In the genomic region with DNA sequence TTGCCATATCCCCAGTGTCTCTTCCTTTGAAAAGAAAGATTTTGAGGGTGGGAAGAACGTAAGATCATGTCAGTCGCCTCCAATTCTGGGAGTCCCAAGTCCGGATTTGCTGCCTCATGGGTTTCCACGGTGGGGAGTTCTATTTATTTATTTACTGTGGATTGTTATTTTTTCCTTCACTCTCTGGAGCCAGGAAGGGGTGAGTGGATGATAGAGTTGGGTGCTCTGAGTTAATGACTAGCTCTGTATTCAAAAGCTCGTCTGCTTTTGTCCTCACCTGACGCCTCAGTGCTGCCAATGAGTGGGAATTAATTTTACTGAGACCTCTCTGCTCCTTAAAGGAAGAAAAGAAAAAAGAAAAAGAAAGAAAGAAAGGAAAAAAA, we compare ENCODE assay signal across 20 mouse cellular contexts.
DNase-seq lines count a peak whose midpoint lies in the region; ATAC-seq and TF ChIP-seq lines count a peak whose summit lies in the region.
"Had no signal": no experiment of that assay in that cellular context is flagged by ENCODE, and none has a peak within 500 bp of the region (broad histone marks: within the 10 kb centered on the region; RNA-seq: fewer than 3 reads in every experiment).

No protein-coding gene starts in this region.

- no peak overlapping the region for H3K4me2 ChIP-seq in forebrain, embryonic 15.5 days (replicated peaks)
- no peak overlapping the region for H3K4me2 ChIP-seq in forebrain, postnatal 0 days (ENCODE audit: low read depth)
- no peak overlapping the region for H3K4me2 ChIP-seq in kidney, embryonic 14.5 days (replicated peaks; ENCODE audit: low read depth, low read length)
- H3K4me2 ChIP-seq in kidney, postnatal 0 days (ENCODE audit: low read length) = no peak overlapping the region
- no peak overlapping the region for H3K4me2 ChIP-seq in intestine, postnatal 0 days (replicated peaks; ENCODE audit: low read depth)
- H3K4me2 ChIP-seq in neural tube, embryonic 15.5 days = no peak overlapping the region
- H3K4me2 ChIP-seq: heart, embryonic 12.5 days had no signal

- ATAC-seq in forebrain, embryonic 15.5 days (replicated peaks) = peak; percentile 30; the same call in 1 of the 2 replicates
- no peak; the same call in 1 of the 2 replicates for ATAC-seq in forebrain, postnatal 0 days
- ATAC-seq in kidney, embryonic 14.5 days (ENCODE audit: low FRiP score, low TSS enrichment) = peak; percentile 58; the same call in 1 of the 2 replicates
- no peak for ATAC-seq in kidney, postnatal 0 days (replicated peaks; ENCODE audit: low FRiP score, low read depth)
- ATAC-seq in intestine, postnatal 0 days = no peak
- no peak for ATAC-seq in neural tube, embryonic 15.5 days (ENCODE audit: low FRiP score)

- no peak overlapping the region for H3K9ac ChIP-seq in forebrain, embryonic 15.5 days (replicated peaks)
- H3K9ac ChIP-seq in forebrain, postnatal 0 days = no peak overlapping the region
- no peak overlapping the region for H3K9ac ChIP-seq in kidney, embryonic 14.5 days (ENCODE audit: low read depth, low read length)
- no peak overlapping the region for H3K9ac ChIP-seq in kidney, postnatal 0 days (ENCODE audit: low read depth, low read length)
- H3K9ac ChIP-seq in intestine, postnatal 0 days (ENCODE audit: low read depth, low read length) = no peak overlapping the region
- no peak overlapping the region for H3K9ac ChIP-seq in neural tube, embryonic 15.5 days (replicated peaks)
- H3K9ac ChIP-seq: forebrain, embryonic 13.5 days; heart, embryonic 12.5 days; hindbrain, embryonic 14.5 days had no signal

- TF ChIP-seq CTCF in forebrain, postnatal 0 days (IDR thresholded peaks at IDR 0.05; ENCODE audit: low read depth) = no peak
- TF ChIP-seq CTCF in kidney, postnatal 0 days (IDR thresholded peaks at IDR 0.05; ENCODE audit: low read depth) = no peak
- TF ChIP-seq CTCF in intestine, postnatal 0 days (IDR thresholded peaks at IDR 0.05; ENCODE audit: low read depth) = no peak

- no peaks in the 10 kb centered on the region for H3K36me3 ChIP-seq in forebrain, embryonic 15.5 days
- H3K36me3 ChIP-seq in forebrain, postnatal 0 days (ENCODE audit: insufficient read depth) = no peaks in the 10 kb centered on the region
- H3K36me3 ChIP-seq in kidney, embryonic 14.5 days (ENCODE audit: control insufficient read depth, insufficient read depth, low read length) = no peaks in the 10 kb centered on the region
- no peaks in the 10 kb centered on the region for H3K36me3 ChIP-seq in kidney, postnatal 0 days (ENCODE audit: insufficient read depth, low read length)
- H3K36me3 ChIP-seq in intestine, postnatal 0 days (ENCODE audit: control insufficient read depth, insufficient read depth) = no peaks in the 10 kb centered on the region
- H3K36me3 ChIP-seq in neural tube, embryonic 15.5 days = no peaks in the 10 kb centered on the region
- H3K36me3 ChIP-seq: embryonic facial prominence, embryonic 10.5 days; heart, embryonic 12.5 days; hindbrain, embryonic 10.5 days had no signal

- 36% methylated on average over 6 of the region's 6 CpGs for WGBS in forebrain, embryonic 15.5 days
- 32% methylated on average over 6 of the region's 6 CpGs for WGBS in forebrain, postnatal 0 days
- 51% methylated on average over 6 of the region's 6 CpGs for whole genome bisulfite sequencing in kidney, embryonic 14.5 days
- WGBS in kidney, postnatal 0 days = 45% methylated on average over 6 of the region's 6 CpGs
- WGBS in intestine, postnatal 0 days = 72% methylated on average over 6 of the region's 6 CpGs
- 53% methylated on average over 6 of the region's 6 CpGs for WGBS in neural tube, embryonic 15.5 days

- no peaks in the 10 kb centered on the region for H3K9me3 ChIP-seq in forebrain, embryonic 15.5 days
- H3K9me3 ChIP-seq in forebrain, postnatal 0 days (ENCODE audit: low read length) = no peaks in the 10 kb centered on the region
- H3K9me3 ChIP-seq in kidney, embryonic 14.5 days (ENCODE audit: control insufficient read depth, low read length) = no peaks in the 10 kb centered on the region
- no peaks in the 10 kb centered on the region for H3K9me3 ChIP-seq in kidney, postnatal 0 days (replicated peaks; ENCODE audit: low read length)
- no peaks in the 10 kb centered on the region for H3K9me3 ChIP-seq in intestine, postnatal 0 days (ENCODE audit: control insufficient read depth)
- H3K9me3 ChIP-seq in neural tube, embryonic 15.5 days (replicated peaks) = no peaks in the 10 kb centered on the region
- H3K9me3 ChIP-seq: embryonic facial prominence, embryonic 10.5 days; forebrain, embryonic 13.5 days; heart, embryonic 12.5 days; hindbrain, embryonic 10.5 days had no signal

- DNase-seq in forebrain, postnatal 0 days = no peak
- DNase-seq in kidney, adult 9 months = peak; percentile 38
- DNase-seq in kidney, postnatal 10 days = no peak
- peak; percentile 11 for DNase-seq in kidney, postnatal 0 days (ENCODE audit: low spot score)
- DNase-seq: adrenal gland, adult 8-10 months; adrenal gland, postnatal 36 days; cerebellum, adult 11 months; cerebellum, adult 8-10 months; gastrocnemius, adult 2 months; gastrocnemius, postnatal 25 days had no signal

- no peak overlapping the region for H3K27ac ChIP-seq in forebrain, embryonic 15.5 days (replicated peaks)
- H3K27ac ChIP-seq in forebrain, postnatal 0 days (ENCODE audit: low read depth, low read length) = no peak overlapping the region
- H3K27ac ChIP-seq in kidney, embryonic 14.5 days (ENCODE audit: low read depth, low read length) = peak overlapping the region; percentile 62; the same call in 1 of the 2 replicates
- no peak overlapping the region for H3K27ac ChIP-seq in kidney, postnatal 0 days
- H3K27ac ChIP-seq in intestine, postnatal 0 days (ENCODE audit: low read depth, low read length) = no peak overlapping the region
- H3K27ac ChIP-seq in neural tube, embryonic 15.5 days (replicated peaks) = no peak overlapping the region
- H3K27ac ChIP-seq: embryonic facial prominence, embryonic 10.5 days; forebrain, embryonic 13.5 days; gastrocnemius, adult 2 months; hindbrain, embryonic 10.5 days; hindbrain, embryonic 14.5 days had no signal

- H3K4me3 ChIP-seq in forebrain, embryonic 15.5 days = no peak overlapping the region
- no peak overlapping the region for H3K4me3 ChIP-seq in forebrain, postnatal 0 days (ENCODE audit: low read depth, low read length)
- no peak overlapping the region for H3K4me3 ChIP-seq in kidney, embryonic 14.5 days (ENCODE audit: low read length)
- H3K4me3 ChIP-seq in kidney, postnatal 0 days (replicated peaks; ENCODE audit: low read depth, low read length) = no peak overlapping the region
- H3K4me3 ChIP-seq in intestine, postnatal 0 days (ENCODE audit: low read depth, low read length) = no peak overlapping the region
- H3K4me3 ChIP-seq in neural tube, embryonic 15.5 days (replicated peaks) = no peak overlapping the region
- H3K4me3 ChIP-seq: embryonic facial prominence, embryonic 10.5 days; forebrain, embryonic 13.5 days; gastrocnemius, adult 2 months; heart, embryonic 12.5 days; hindbrain, embryonic 10.5 days had no signal

- H3K4me1 ChIP-seq in forebrain, embryonic 15.5 days = peaks cover 28% of the 10 kb centered on the region
- peaks cover 15% of the 10 kb centered on the region for H3K4me1 ChIP-seq in forebrain, postnatal 0 days (ENCODE audit: insufficient read depth)
- peaks cover 10% of the 10 kb centered on the region for H3K4me1 ChIP-seq in kidney, embryonic 14.5 days (ENCODE audit: control insufficient read depth, insufficient read depth, low read length)
- H3K4me1 ChIP-seq in kidney, postnatal 0 days (replicated peaks; ENCODE audit: insufficient read depth, low read length) = peaks cover 14% of the 10 kb centered on the region; the same call in 1 of the 2 replicates
- no peaks in the 10 kb centered on the region for H3K4me1 ChIP-seq in intestine, postnatal 0 days (replicated peaks; ENCODE audit: control insufficient read depth, insufficient read depth, low read length)
- peaks cover 26% of the 10 kb centered on the region for H3K4me1 ChIP-seq in neural tube, embryonic 15.5 days

- peaks cover 24% of the 10 kb centered on the region for H3K27me3 ChIP-seq in forebrain, embryonic 15.5 days
- peaks cover 4% of the 10 kb centered on the region for H3K27me3 ChIP-seq in forebrain, postnatal 0 days (ENCODE audit: insufficient read depth, low read length)
- H3K27me3 ChIP-seq in kidney, embryonic 14.5 days (ENCODE audit: control insufficient read depth, insufficient read depth, low read length) = no peaks in the 10 kb centered on the region
- H3K27me3 ChIP-seq in kidney, postnatal 0 days (ENCODE audit: insufficient read depth, low read length) = no peaks in the 10 kb centered on the region
- no peaks in the 10 kb centered on the region for H3K27me3 ChIP-seq in intestine, postnatal 0 days (replicated peaks; ENCODE audit: control insufficient read depth, insufficient read depth, low read length)
- peaks cover 46% of the 10 kb centered on the region for H3K27me3 ChIP-seq in neural tube, embryonic 15.5 days (replicated peaks)
- H3K27me3 ChIP-seq: CH12.LX; heart, embryonic 12.5 days had no signal

Comparison
In these comparisons a context has a peak if more than half of its experiments do, and no peak if none do; other contexts are left out.
1. ATAC-seq: peak in forebrain, embryonic 15.5 days (single experiment) and kidney, embryonic 14.5 days (single experiment); none in forebrain, postnatal 0 days (single experiment), kidney, postnatal 0 days (single experiment), intestine, postnatal 0 days (single experiment) and neural tube, embryonic 15.5 days (single experiment).
2. DNase-seq: peak in kidney, adult 9 months (single experiment) and kidney, postnatal 0 days (single experiment); none in forebrain, postnatal 0 days (single experiment) and kidney, postnatal 10 days (single experiment).